Mouse (Mus musculus): ENCODE measurements around the gene Armh1. TPM values are rescaled to one million over a fixed set of nuclear protein-coding genes. Genes with fewer than 3 reads are reported as not detected.
"Not testable (repeated sequence)": the region's sequence is repeated elsewhere in the genome, so short reads cannot be mapped to it uniquely, and the experiment has no call there.

Gene Armh1
- total and polyA plus RNA-seq, 2 experiments from 2014 or later = 0.18 to 1.4 TPM

- H3K4me1 ChIP-seq (ENCODE audit: control insufficient read depth, insufficient read depth) = no peaks in the 10 kb centered on the region
- TF ChIP-seq CTCF (IDR thresholded peaks at IDR 0.05; ENCODE audit: low read depth) = peak; percentile 95
- TF ChIP-seq EP300 (IDR thresholded peaks at IDR 0.05; ENCODE audit: low read depth) = no peak
- H3K27ac ChIP-seq (ENCODE audit: low read depth) = no peak overlapping the region
- no peak overlapping the region for H3K4me3 ChIP-seq (ENCODE audit: low read depth, low read length)
- H3K9ac ChIP-seq (replicated peaks; ENCODE audit: low read depth, low read length) = no peak overlapping the region
- WGBS = 8% methylated on average over 2 of the region's 2 CpGs
- ATAC-seq (ENCODE audit: insufficient read depth, low read depth) (peak; percentile 33; the same call in 1 of the 2 replicates), DNase-seq (ENCODE audit: low spot score) (peak; percentile 56)
- no peaks in the 10 kb centered on the region for H3K9me3 ChIP-seq (replicated peaks; ENCODE audit: control insufficient read depth, low read length)
- no peak overlapping the region for H3K4me2 ChIP-seq (ENCODE audit: low read depth, low read length)
- peaks cover 28% of the 10 kb centered on the region for H3K36me3 ChIP-seq (replicated peaks; ENCODE audit: control insufficient read depth, insufficient read depth, low read length)
- no peaks in the 10 kb centered on the region for H3K27me3 ChIP-seq (ENCODE audit: control insufficient read depth, insufficient read depth, low read length)
Observed at GRCm38 (mm10) chr4:117267284-117267683, 15.4 kb upstream of the Armh1 start.

GRCm38 (mm10) chr4:117262987-117263386, 11.1 kb upstream of the Armh1 start:
- no peak overlapping the region for H3K4me3 ChIP-seq (ENCODE audit: low read depth, low read length)
- no peaks in the 10 kb centered on the region for H3K9me3 ChIP-seq (replicated peaks; ENCODE audit: control insufficient read depth, low read length)
- peaks cover 3% of the 10 kb centered on the region; the same call in 1 of the 2 replicates for H3K36me3 ChIP-seq (replicated peaks; ENCODE audit: control insufficient read depth, insufficient read depth, low read length)
- H3K27ac ChIP-seq (ENCODE audit: low read depth) = no peak overlapping the region
- DNase-seq (ENCODE audit: low spot score) (no peak), ATAC-seq (ENCODE audit: insufficient read depth, low read depth) (no peak)
- 64% methylated on average over 8 of the region's 8 CpGs for WGBS
- no peak overlapping the region for H3K4me2 ChIP-seq (ENCODE audit: low read depth, low read length)
- no peaks in the 10 kb centered on the region for H3K4me1 ChIP-seq (ENCODE audit: control insufficient read depth, insufficient read depth)
- H3K27me3 ChIP-seq (ENCODE audit: control insufficient read depth, insufficient read depth, low read length) = no peaks in the 10 kb centered on the region
- H3K9ac ChIP-seq (replicated peaks; ENCODE audit: low read depth, low read length) = no peak overlapping the region
- TF ChIP-seq EP300 (IDR thresholded peaks at IDR 0.05; ENCODE audit: low read depth) = no peak
- TF ChIP-seq CTCF (IDR thresholded peaks at IDR 0.05; ENCODE audit: low read depth) = no peak

- Histone ChIP-seq H3K4me2 (ENCODE audit: low read depth, low read length) (no peak overlapping the region), H3K36me3 (replicated peaks; ENCODE audit: control insufficient read depth, insufficient read depth, low read length) (no peaks in the 10 kb centered on the region), H3K4me1 (ENCODE audit: control insufficient read depth, insufficient read depth) (no peaks in the 10 kb centered on the region), H3K9ac (replicated peaks; ENCODE audit: low read depth, low read length) (no peak overlapping the region), H3K27ac (ENCODE audit: low read depth) (no peak overlapping the region), H3K9me3 (replicated peaks; ENCODE audit: control insufficient read depth, low read length) (no peaks in the 10 kb centered on the region), H3K27me3 (ENCODE audit: control insufficient read depth, insufficient read depth, low read length) (no peaks in the 10 kb centered on the region), H3K4me3 (ENCODE audit: low read depth, low read length) (no peak overlapping the region)
- DNase-seq (ENCODE audit: low spot score) (no peak), ATAC-seq (ENCODE audit: insufficient read depth, low read depth) (no peak)
- TF ChIP-seq EP300 (IDR thresholded peaks at IDR 0.05; ENCODE audit: low read depth) = no peak
- TF ChIP-seq CTCF (IDR thresholded peaks at IDR 0.05; ENCODE audit: low read depth) = no peak
- WGBS = 62% methylated on average over 13 of the region's 13 CpGs
Observed at GRCm38 (mm10) chr4:117262101-117262913, 10.4 kb upstream of the Armh1 start.

GRCm38 (mm10) chr4:117261222-117261621, 9.3 kb upstream of the Armh1 start:
- Histone ChIP-seq H3K4me1 (ENCODE audit: control insufficient read depth, insufficient read depth) (no peaks in the 10 kb centered on the region), H3K9ac (replicated peaks; ENCODE audit: low read depth, low read length) (no peak overlapping the region), H3K9me3 (replicated peaks; ENCODE audit: control insufficient read depth, low read length) (no peaks in the 10 kb centered on the region), H3K4me2 (ENCODE audit: low read depth, low read length) (no peak overlapping the region), H3K27me3 (ENCODE audit: control insufficient read depth, insufficient read depth, low read length) (no peaks in the 10 kb centered on the region), H3K36me3 (replicated peaks; ENCODE audit: control insufficient read depth, insufficient read depth, low read length) (no peaks in the 10 kb centered on the region), H3K27ac (ENCODE audit: low read depth) (no peak overlapping the region), H3K4me3 (ENCODE audit: low read depth, low read length) (no peak overlapping the region)
- ATAC-seq (ENCODE audit: insufficient read depth, low read depth) = no peak
- no peak for DNase-seq (ENCODE audit: low spot score)
- no peak for TF ChIP-seq EP300 (IDR thresholded peaks at IDR 0.05; ENCODE audit: low read depth)
- no peak for TF ChIP-seq CTCF (IDR thresholded peaks at IDR 0.05; ENCODE audit: low read depth)
- WGBS = 75% methylated on average over 2 of the region's 2 CpGs

GRCm38 (mm10) chr4:117259909-117260308, 8.0 kb upstream of the Armh1 start:
- H3K9me3 ChIP-seq (replicated peaks; ENCODE audit: control insufficient read depth, low read length) = not testable (repeated sequence)

GRCm38 (mm10) chr4:117254672-117255071, 2.7 kb upstream of the Armh1 start:
- 45% methylated on average over 6 of the region's 6 CpGs for WGBS
- H3K36me3 ChIP-seq (replicated peaks; ENCODE audit: control insufficient read depth, insufficient read depth, low read length) = no peaks in the 10 kb centered on the region
- H3K9ac ChIP-seq (replicated peaks; ENCODE audit: low read depth, low read length) = no peak overlapping the region
- no peak for DNase-seq (ENCODE audit: low spot score)
- no peak overlapping the region for H3K4me2 ChIP-seq (ENCODE audit: low read depth, low read length)
- H3K4me3 ChIP-seq (ENCODE audit: low read depth, low read length) = no peak overlapping the region
- no peak for ATAC-seq (ENCODE audit: insufficient read depth, low read depth)
- no peaks in the 10 kb centered on the region for H3K9me3 ChIP-seq (replicated peaks; ENCODE audit: control insufficient read depth, low read length)
- H3K27me3 ChIP-seq (ENCODE audit: control insufficient read depth, insufficient read depth, low read length) = no peaks in the 10 kb centered on the region
- no peak for TF ChIP-seq CTCF (IDR thresholded peaks at IDR 0.05; ENCODE audit: low read depth)
- no peak for TF ChIP-seq EP300 (IDR thresholded peaks at IDR 0.05; ENCODE audit: low read depth)
- peaks cover 26% of the 10 kb centered on the region for H3K4me1 ChIP-seq (ENCODE audit: control insufficient read depth, insufficient read depth)
- peak overlapping the region; percentile 54; the same call in 1 of the 2 replicates for H3K27ac ChIP-seq (ENCODE audit: low read depth)

More at GRCm38 (mm10) chr4:117259909-117260308, 8.0 kb upstream of the Armh1 start:
- not testable (repeated sequence) for DNase-seq (ENCODE audit: low spot score); H3K4me2 ChIP-seq (ENCODE audit: low read depth, low read length); H3K27me3 ChIP-seq (ENCODE audit: control insufficient read depth, insufficient read depth, low read length); H3K9ac ChIP-seq (replicated peaks; ENCODE audit: low read depth, low read length); H3K4me3 ChIP-seq (ENCODE audit: low read depth, low read length); H3K36me3 ChIP-seq (replicated peaks; ENCODE audit: control insufficient read depth, insufficient read depth, low read length); H3K27ac ChIP-seq (ENCODE audit: low read depth); H3K4me1 ChIP-seq (ENCODE audit: control insufficient read depth, insufficient read depth); ATAC-seq (ENCODE audit: insufficient read depth, low read depth)
- WGBS = 69% methylated on average over 6 of the region's 6 CpGs

All from heart, postnatal 0 days (tissue).